Mouse (Mus musculus): ENCODE measurements around the gene Tmem185b. TPM values are rescaled to one million over a fixed set of nuclear protein-coding genes. Genes with fewer than 3 reads are reported as not detected.

The Tmem185b gene
- total and polyA plus RNA-seq, 3 experiments: 25.2 to 35.8 TPM; not detected in 1

DNA sequence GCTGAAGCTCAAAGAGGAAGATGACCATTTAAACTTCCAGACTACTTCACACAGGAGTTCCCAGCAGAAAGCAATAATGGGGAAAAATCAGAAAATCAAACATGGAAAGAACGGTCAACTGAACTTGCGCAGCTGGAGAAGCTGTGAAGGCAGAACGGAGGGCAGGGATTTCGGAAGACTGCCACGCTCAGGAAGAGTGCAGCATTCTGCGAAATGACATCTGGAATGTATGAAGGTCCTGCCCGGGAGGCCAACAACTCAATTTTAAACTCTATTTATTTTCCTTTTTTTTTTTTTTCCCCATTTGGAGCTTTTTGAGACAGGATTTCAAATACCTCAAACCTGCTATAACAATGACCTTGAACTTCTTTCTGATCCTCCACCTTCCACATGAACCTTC is 35.2 kb upstream of the Tmem185b start:
- peaks cover 0 to 6% of the 10 kb centered on the region in 2 experiments; a peak in 2 of 4 replicates for H3K4me1 ChIP-seq (ENCODE audit: control insufficient read depth in 1 of 2, insufficient read depth in 2 of 2, low read length in 2 of 2)
- no peaks in the 10 kb centered on the region for H3K27me3 ChIP-seq (ENCODE audit: control insufficient read depth in 1 of 2, insufficient read depth in 2 of 2, low read length in 2 of 2)
- TF ChIP-seq ZKSCAN1 (IDR thresholded peaks at IDR 0.05; ENCODE audit: low read depth, low read length) (no peak), JUND (IDR thresholded peaks at IDR 0.05; ENCODE audit: low read depth, low read length) (no peak), RAD21 (IDR thresholded peaks at IDR 0.05; ENCODE audit: low read depth, low read length) (no peak), EP300 (IDR thresholded peaks at IDR 0.05; ENCODE audit: low read depth in 1 of 2, low read length in 2 of 2) (no peak), SIN3A (IDR thresholded peaks at IDR 0.05; ENCODE audit: low read length) (no peak), E2F4 (IDR thresholded peaks at IDR 0.05; ENCODE audit: borderline replicate concordance, low read depth, low read length) (no peak), POLR2A (IDR thresholded peaks at IDR 0.05; ENCODE audit: control insufficient read depth in 1 of 2, insufficient read depth in 1 of 2, low read depth in 1 of 2, low read length in 2 of 2, poor library complexity in 1 of 2) (no peak), ZC3H11A (IDR thresholded peaks at IDR 0.05; ENCODE audit: low read depth, low read length) (no peak), MYC (IDR thresholded peaks at IDR 0.05; ENCODE audit: low read depth, low read length) (no peak), TCF12 (IDR thresholded peaks at IDR 0.05; ENCODE audit: low read depth, low read length) (no peak), HCFC1 (IDR thresholded peaks at IDR 0.05; ENCODE audit: low read depth, low read length) (no peak), ELF1 (IDR thresholded peaks at IDR 0.05; ENCODE audit: low read depth, low read length) (no peak), KAT2A (conservative IDR thresholded peaks at IDR 0.05; ENCODE audit: low read depth, low read length) (no peak), POLR2AphosphoS2 (IDR thresholded peaks at IDR 0.05; ENCODE audit: low read length) (no peak), UBTF (IDR thresholded peaks at IDR 0.05; ENCODE audit: borderline replicate concordance, insufficient read depth, low read depth, low read length) (no peak), RCOR1 (IDR thresholded peaks at IDR 0.05; ENCODE audit: low read depth, low read length) (no peak), USF1 (IDR thresholded peaks at IDR 0.05; ENCODE audit: low read depth, low read length) (no peak)
- H3K4me3 ChIP-seq (ENCODE audit: control insufficient read depth in 1 of 2, insufficient read depth in 1 of 2, low read depth in 2 of 2, low read length in 2 of 2): no peak overlapping the region
- no peak overlapping the region for H3K27ac ChIP-seq (ENCODE audit: control insufficient read depth, low read depth, low read length)
- peaks cover 1% of the 10 kb centered on the region; the same call in 1 of the 2 replicates for H3K79me2 ChIP-seq (ENCODE audit: control insufficient read depth, insufficient read depth, low read length, poor library complexity)
- H3K9ac ChIP-seq (ENCODE audit: control insufficient read depth, low read depth, low read length, poor library complexity, severe bottlenecking): no peak overlapping the region
- peaks cover 0 to 5% of the 10 kb centered on the region in 2 experiments; a peak in 2 of 4 replicates for H3K36me3 ChIP-seq (ENCODE audit: control insufficient read depth in 1 of 2, insufficient read depth in 2 of 2, low read length in 2 of 2)
- no peak for DNase-seq (ENCODE audit: low read depth, low spot score)
- H3K9me3 ChIP-seq (replicated peaks; ENCODE audit: insufficient read depth, low read length): no peaks in the 10 kb centered on the region

DNA sequence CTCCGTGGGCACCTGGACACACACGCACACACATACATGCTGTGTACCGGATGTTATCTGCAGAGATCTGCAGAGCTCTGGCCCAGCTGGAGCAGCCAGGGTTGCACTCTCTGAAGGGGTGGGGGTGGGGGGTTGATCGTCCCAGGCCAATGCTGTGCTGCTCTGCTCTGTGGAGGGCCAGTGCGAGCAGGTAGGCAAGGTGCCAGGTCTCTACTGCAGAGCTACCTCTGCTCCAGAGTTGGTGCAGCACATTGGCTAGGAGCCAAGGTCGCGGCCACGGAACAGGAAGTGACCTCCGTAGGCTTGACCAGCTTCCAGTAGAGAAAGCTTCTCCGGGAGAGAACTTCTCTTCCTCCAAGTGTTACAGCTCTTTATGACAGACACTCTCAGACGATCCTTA is 33.9 kb upstream of the Tmem185b start:
- H3K9me3 ChIP-seq (replicated peaks; ENCODE audit: insufficient read depth, low read length): no peaks in the 10 kb centered on the region
- no peaks in the 10 kb centered on the region for H3K27me3 ChIP-seq (ENCODE audit: control insufficient read depth in 1 of 2, insufficient read depth in 2 of 2, low read length in 2 of 2)
- no peak overlapping the region for H3K4me3 ChIP-seq (ENCODE audit: control insufficient read depth in 1 of 2, insufficient read depth in 1 of 2, low read depth in 2 of 2, low read length in 2 of 2)
- peaks cover 0 to 5% of the 10 kb centered on the region in 2 experiments; a peak in 2 of 4 replicates for H3K36me3 ChIP-seq (ENCODE audit: control insufficient read depth in 1 of 2, insufficient read depth in 2 of 2, low read length in 2 of 2)
- DNase-seq (ENCODE audit: low read depth, low spot score): peak; percentile 28
- H3K9ac ChIP-seq (ENCODE audit: control insufficient read depth, low read depth, low read length, poor library complexity, severe bottlenecking): no peak overlapping the region
- peaks cover 1% of the 10 kb centered on the region; the same call in 1 of the 2 replicates for H3K79me2 ChIP-seq (ENCODE audit: control insufficient read depth, insufficient read depth, low read length, poor library complexity)
- peaks cover 0 to 6% of the 10 kb centered on the region in 2 experiments; a peak in 2 of 4 replicates for H3K4me1 ChIP-seq (ENCODE audit: control insufficient read depth in 1 of 2, insufficient read depth in 2 of 2, low read length in 2 of 2)
- TF ChIP-seq EP300 (IDR thresholded peaks at IDR 0.05; ENCODE audit: low read depth in 1 of 2, low read length in 2 of 2): peak in 1 of 2 experiments; percentile 23; a peak in 1 of 4 replicates
- no peak for TF ChIP-seq POLR2AphosphoS2 (IDR thresholded peaks at IDR 0.05; ENCODE audit: low read length)
- TF ChIP-seq USF1 (IDR thresholded peaks at IDR 0.05; ENCODE audit: low read depth, low read length): no peak
- no peak for TF ChIP-seq UBTF (IDR thresholded peaks at IDR 0.05; ENCODE audit: borderline replicate concordance, insufficient read depth, low read depth, low read length)
- H3K27ac ChIP-seq (ENCODE audit: control insufficient read depth, low read depth, low read length): no peak overlapping the region
